Mouse (Mus musculus) brain, embryonic 14.5 days (tissue): ENCODE data around the gene Neil3. TPM values are rescaled to one million over a fixed set of nuclear protein-coding genes. Genes with fewer than 3 reads are reported as not detected.

Experiments used
- DNase-seq: peaks from one replicate; pipeline ENCODE4 v3.0.0-alpha.2; 2011; ENCODE audit warnings: low read depth
- CTCF ChIP-seq: fragments of 200-500 bp; IDR thresholded peaks from 2 replicates; pipeline ENCODE4 v1.5.1; 2012; ENCODE audit warnings: inconsistent platforms, mild to moderate bottlenecking, moderate library complexity, borderline replicate concordance; ENCODE audit not compliant: insufficient read depth, insufficient read length; ENCODE audit errors: extremely low read depth
- POLR2A ChIP-seq: fragments of 200-500 bp; IDR thresholded peaks from 2 replicates; pipeline ENCODE4 v1.6.1; 2012; ENCODE audit warnings: mild to moderate bottlenecking, inconsistent platforms, borderline replicate concordance; ENCODE audit not compliant: poor library complexity, insufficient read depth, insufficient read length, severe bottlenecking; ENCODE audit errors: extremely low read depth
- polyA plus RNA-seq: library from polyadenylated mRNA; depleted of rRNA; stranded (reverse); fragments of >200 nt; gene quantifications from 2 replicates; pipeline ENCODE4 v1.2.3, GENCODE M21; 2012; rRNA removed

Gene Neil3
- 8.4 and 13.3 TPM in 2 replicates for polyA plus RNA-seq

DNA sequence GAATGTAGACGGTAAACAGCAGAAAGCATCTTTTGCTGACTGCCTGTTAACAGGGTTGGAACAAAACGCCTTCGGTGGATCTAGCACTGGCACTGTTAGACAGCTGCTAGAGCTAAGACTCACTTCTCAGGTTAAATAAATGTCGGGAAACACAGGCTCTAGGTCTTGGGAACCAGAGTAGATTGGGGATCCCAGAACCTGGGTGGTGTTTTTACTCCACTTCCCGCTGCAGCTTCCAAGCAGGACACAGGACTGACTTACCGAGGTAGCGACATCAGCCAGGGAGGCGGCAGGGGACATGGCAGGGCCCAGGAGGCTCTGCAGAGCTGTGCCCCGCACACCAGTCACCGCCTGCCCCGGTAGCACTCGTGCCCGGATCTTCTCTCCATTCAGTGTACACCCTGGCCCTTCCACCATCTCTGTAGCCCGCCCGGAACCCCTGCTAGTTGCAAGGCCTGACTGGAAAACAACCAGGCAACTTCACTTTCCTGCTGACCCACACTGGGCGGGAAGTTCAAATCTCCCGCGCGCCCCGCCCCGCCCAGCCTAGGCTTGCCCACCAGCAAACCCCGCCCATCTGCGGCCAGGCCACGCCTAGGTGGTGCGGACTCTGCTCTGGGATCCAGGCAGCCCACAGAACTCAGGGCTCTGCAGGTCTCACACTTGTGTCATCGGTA lies at the start of gene Neil3:
Gene Neil3 (minus strand): TSS at position 571 of the 677 bp plus-strand sequence.
- DNase-seq, result peak; percentile 87
- TF ChIP-seq POLR2A (no peak), CTCF (no peak)

GRCm38 (mm10) chr8:53680846-53681245 lies 42.0 kb upstream of the Neil3 start:
- TF ChIP-seq CTCF (peak; percentile 94), POLR2A (no peak)
- peak; percentile 90 for DNase-seq

GRCm38 (mm10) chr8:53663946-53664345 lies 25.1 kb upstream of the Neil3 start:
- TF ChIP-seq CTCF (peak; percentile 61; the same call in 1 of the 2 replicates), POLR2A (no peak)
- peak; percentile 66 for DNase-seq

- peak; percentile 18 for DNase-seq
- no peak for TF ChIP-seq CTCF
- no peak for TF ChIP-seq POLR2A
These were observed 22.6 kb upstream of the Neil3 start for GRCm38 (mm10) chr8:53661436-53661835.

DNA sequence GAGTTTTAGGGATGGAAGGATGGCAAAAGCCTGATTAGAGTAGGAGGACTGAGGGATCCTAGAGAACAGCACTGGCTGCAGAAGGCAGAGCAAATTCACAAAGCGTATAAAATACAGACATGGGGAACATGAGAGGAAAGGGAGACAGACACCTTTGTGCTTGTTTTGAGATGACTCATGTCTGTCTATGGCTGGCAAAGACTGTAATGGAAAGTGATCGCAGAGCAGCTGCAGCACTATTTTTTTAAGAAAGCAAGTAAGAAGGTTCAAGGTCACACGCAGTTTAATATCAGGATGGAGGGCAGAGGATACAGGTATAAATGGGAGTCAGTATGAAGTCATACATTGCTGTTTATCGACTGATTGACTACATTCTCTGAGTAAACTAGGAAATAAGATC lies 8.2 kb downstream of the Neil3 start:
- no peak for TF ChIP-seq CTCF
- TF ChIP-seq POLR2A, result no peak
- DNase-seq, result no peak

DNA sequence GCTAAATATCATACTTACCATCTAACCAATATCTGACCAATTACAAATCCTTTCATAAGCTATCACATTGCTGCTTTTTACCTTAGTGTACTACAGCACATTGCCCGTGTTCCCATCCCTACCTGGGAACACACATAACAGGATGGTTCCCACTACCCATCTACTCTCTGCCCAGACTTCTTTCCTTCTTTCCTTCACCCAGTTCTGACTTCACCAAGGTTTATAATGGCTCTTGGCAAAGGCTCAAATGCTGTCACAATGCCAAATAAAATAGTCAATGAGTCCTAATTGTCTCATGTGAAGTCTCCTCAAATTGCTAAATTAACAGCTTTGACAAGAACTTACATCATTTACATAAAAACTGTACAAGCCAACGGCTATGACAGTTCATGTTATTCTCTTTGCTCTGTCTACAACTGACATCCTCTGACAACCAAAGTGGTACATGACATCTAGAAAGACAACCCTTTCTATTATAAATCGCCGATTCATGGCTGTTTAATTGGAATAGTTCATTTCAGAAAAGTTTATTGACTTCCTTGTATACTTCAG lies 9.9 kb downstream of the Neil3 start:
- TF ChIP-seq CTCF, result no peak
- no peak for TF ChIP-seq POLR2A
- peak; percentile 77 for DNase-seq

DNA sequence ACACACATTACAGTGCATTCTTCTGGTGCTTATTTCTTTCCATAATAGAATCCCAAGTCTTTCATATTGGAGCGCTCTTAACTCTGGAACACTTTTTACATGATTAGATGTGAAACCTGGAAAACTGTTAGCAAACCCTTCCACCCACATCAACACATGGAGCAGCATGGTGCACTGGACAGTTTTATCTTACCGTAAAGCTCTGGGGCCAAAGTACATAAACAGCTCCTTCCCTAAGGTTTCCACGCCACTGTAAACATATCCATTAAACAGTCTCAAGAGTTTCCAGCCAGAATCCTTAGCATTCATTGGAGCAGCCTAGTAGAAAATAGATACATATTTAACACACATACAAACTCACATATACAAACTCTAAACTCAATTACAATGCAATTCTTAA lies 15.4 kb downstream of the Neil3 start:
- no peak for TF ChIP-seq POLR2A
- no peak for TF ChIP-seq CTCF
- no peak for DNase-seq

DNA sequence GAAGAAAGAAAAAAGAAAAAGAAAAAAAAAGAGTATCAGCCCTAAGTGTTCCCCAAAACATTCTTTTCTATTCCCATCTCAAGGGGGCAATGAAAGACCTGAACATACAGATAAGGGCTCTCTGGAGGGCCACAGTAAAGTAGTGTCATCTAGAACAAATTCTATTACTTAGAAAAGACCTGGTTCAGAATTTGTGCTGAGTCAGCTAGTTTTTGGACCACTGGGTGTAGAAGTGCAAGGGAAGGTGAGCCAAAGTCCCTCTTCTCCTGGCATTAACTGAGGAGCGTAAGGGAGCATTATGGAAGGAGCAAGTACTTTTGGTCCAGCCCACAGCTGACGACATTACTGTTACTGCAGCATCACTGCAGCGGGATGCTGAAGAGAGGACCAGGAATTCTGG lies 19.7 kb downstream of the Neil3 start:
- DNase-seq, result no peak
- TF ChIP-seq POLR2A (no peak), CTCF (no peak)

- TF ChIP-seq POLR2A (no peak), CTCF (no peak)
- DNase-seq, result no peak
These were observed 24.6 kb downstream of the Neil3 start for GRCm38 (mm10) chr8:53614288-53614646.

DNA sequence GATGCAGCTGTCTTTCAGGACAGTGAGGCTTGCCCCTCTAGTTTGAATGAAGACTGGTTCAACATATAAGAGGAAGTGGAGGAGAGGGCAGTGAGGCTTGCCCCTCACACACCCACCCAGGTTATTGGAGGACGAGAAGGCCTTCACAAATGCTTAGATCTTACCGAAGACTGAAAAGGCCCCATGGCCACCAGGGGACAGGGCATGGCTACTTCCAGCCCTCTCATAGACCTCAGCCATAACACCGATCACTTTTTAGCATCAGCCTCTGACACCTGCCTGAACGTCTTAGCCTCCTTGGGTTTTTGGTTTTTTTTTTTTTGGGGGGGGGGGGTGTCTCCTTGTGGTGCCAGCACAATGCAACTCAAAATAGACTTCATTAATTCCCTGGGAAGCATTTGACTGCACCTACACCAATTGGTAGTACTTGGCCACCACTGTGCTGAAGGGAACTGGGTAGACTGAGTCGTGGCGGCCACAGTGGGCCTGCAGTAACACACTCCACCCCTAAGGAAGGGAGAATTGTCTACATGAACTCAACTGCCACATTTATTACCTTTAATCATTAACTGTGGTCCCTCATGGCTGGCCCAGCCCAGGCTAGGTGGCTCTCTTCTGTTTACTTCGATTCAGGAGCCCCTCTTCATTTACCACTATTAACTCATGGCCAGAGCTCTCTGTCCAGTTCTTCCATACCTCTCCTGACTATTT lies 25.1 kb downstream of the Neil3 start:
- no peak for DNase-seq
- TF ChIP-seq CTCF (no peak), POLR2A (no peak)

- no peak for DNase-seq
- TF ChIP-seq CTCF (no peak), POLR2A (no peak)
These were observed 26.6 kb downstream of the Neil3 start for GRCm38 (mm10) chr8:53612297-53612696.
